Mouse (Mus musculus) layer of hippocampus, adult 11-12 months (tissue): Measurements from ENCODE around the gene Mapk11.

ENCODE experiments used
- DNase-seq: peaks from one replicate; pipeline ENCODE4 v3.0.0; 2022; ENCODE audit warnings: low spot score

Gene Mapk11

DNA sequence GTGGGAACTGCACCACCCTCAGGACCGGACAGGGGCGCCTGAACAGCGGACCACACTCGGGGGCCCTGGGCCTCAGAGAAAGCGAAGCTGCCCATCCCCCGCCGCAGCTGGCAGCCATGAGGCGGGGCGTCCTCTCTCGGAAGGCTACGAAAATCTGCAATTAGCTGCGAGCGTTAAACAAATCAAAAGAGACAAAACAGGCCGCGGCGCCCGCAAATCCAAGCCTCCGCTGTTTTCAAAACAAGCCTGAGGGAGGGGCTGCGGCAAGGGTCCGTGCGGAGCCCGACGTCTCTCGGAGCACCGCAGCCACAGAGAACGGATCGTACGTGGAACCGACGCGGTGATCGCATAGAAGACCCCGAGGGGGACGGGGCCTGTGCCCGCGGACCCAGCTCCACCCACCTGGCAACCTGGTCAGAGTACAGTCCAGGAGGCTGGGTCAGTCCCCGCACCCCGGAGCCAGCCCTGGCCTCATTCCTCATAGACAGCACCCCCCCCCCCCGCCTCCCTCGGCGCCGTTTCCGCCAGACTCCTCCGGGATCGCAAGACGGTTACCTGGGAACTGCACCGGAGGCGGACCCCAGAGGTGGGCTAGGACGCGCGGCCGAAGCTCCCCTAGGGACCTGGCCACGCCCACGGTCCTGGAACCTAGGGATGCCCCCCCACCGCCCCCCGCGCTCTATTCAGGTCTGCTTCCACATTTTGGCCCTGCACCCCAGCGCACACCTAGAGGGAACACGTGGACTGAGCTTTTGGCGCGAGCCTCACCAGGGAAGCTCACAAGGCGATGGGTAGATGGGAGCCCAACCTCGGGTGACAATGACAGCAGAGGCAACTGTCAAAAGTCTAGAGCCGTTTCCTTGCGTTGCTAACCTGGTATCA lies 23.8 kb upstream of the Mapk11 start:
- no peak for DNase-seq

DNA sequence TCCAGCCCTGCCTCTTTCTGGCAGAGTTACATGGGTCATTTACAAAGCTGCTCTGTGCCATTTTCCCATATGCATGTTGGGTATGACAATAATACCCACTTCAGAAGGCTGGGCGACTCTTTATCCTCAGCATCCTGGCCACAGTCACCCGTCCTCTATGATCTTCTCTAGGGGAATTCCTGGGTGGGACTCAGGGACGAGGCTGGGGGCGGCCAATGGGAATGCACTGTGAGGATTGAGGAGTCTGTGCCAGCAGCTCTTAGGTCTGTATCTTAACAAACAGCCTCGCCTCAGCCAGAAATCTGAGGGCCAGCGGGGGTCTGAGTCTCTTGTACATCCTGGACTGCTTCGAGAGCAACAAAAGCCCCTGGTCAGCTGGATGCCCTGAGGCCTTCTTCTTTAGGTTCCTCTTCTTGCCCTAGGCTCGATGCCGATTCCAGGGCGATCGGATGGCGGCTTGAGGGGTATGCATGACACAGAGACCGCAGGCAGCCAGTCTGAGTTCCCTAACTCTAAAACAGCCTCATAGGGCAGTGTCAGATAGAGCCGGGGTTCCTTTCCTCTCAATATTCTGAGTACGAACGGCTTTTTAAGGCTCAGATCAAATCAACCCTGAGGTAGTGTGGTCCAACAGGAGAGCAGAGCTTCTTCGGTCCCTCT lies 23.0 kb upstream of the Mapk11 start:
- no peak for DNase-seq

DNA sequence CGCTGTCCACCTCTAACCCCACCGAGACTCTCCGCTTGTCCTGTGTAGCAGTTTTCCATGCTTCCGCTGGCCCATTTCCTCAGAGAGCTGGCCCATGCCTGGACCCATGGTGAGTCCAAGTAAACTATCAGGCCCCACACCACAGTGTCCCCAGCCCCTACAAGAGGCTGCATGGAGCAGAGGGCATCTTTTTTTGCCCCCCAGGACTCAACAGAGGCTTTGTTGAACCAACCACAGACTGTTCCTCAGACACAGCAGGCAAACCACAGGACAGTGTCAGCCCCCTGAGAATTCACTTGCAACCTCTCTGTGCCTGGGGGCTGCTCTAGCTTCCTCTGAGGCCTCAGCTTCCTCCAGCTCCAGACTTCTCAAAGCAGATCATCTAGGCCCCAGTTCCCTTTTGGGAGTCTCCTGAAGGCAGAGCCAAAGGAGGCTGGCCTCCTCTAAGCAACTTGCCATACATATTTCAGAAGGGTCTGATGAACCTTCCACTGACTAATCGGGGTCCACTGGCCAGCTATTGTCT lies 22.2 kb upstream of the Mapk11 start:
- DNase-seq: no peak

DNA sequence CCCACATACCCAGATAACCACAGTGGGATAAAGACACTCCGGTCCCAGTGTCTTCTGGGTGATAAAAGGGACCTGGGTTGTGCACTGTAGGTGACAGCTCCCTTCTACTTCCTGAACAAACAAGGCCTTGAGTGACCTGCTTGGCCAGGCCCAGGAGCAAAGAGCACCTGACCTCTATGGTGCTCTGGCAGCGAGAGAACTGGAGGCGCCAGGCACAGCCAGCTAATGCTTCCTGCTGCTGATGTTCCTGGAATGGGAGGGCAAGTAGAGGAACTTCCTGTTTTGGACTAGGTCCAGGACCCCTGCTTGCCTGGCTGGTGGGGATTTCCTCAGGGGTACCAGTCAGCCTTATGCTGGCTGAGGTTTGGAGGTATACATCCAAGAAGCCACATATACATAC lies 20.7 kb upstream of the Mapk11 start:
- no peak for DNase-seq

GRCm38 (mm10) chr15:89169431-89169830 lies 20.0 kb upstream of the Mapk11 start:
- DNase-seq: peak; percentile 89

GRCm38 (mm10) chr15:89168922-89169321 lies 19.5 kb upstream of the Mapk11 start:
- DNase-seq: no peak

DNA sequence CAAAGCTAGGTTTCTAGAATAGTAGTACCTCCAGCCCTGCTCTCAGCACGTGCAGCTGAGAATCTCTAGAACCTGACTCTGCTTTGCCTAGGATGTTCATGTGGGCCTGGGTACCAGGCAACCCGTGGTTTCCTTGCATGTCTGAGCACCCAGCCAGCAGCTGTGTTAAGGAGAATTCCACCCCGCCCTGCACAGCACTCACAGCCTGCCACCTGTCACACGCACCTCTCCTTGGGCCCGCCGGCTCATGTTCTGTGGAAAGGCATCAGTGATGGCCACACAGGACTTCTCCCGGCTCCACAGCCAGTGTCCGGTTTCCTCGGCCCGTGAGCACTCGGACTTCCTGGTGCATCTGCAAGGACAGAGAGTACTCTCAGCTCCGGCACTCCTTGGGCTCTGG lies 16.1 kb upstream of the Mapk11 start:
- no peak for DNase-seq

- DNase-seq: no peak
These were observed 12.0 kb upstream of the Mapk11 start for GRCm38 (mm10) chr15:89161397-89161796.

GRCm38 (mm10) chr15:89158516-89158915 lies 9.1 kb upstream of the Mapk11 start:
- no peak for DNase-seq

DNA sequence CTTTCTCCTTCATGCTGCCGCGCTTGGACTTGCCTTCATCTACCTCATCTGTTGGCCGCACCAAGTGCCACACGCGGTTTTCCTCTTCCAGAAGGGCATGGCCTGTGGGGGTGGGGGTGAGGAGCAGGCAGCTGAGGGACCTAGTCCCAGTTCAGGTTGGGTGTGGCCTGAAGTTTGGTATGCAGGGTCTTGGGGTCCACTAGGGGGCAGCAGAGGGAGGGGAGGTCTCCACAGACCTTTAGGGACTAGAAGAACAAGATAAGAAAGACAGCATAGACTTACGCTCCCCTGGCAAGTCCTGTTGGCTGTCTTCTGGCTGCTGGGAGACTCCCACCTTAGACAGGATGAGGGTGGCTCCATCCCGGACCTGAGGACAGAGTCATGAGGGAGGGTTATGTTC lies 8.5 kb upstream of the Mapk11 start:
- peak; percentile 72 for DNase-seq

GRCm38 (mm10) chr15:89152312-89152711 lies 2.9 kb upstream of the Mapk11 start:
- no peak for DNase-seq

GRCm38 (mm10) chr15:89150041-89150390 lies 588 bp upstream of the Mapk11 start:
- DNase-seq: no peak

DNA sequence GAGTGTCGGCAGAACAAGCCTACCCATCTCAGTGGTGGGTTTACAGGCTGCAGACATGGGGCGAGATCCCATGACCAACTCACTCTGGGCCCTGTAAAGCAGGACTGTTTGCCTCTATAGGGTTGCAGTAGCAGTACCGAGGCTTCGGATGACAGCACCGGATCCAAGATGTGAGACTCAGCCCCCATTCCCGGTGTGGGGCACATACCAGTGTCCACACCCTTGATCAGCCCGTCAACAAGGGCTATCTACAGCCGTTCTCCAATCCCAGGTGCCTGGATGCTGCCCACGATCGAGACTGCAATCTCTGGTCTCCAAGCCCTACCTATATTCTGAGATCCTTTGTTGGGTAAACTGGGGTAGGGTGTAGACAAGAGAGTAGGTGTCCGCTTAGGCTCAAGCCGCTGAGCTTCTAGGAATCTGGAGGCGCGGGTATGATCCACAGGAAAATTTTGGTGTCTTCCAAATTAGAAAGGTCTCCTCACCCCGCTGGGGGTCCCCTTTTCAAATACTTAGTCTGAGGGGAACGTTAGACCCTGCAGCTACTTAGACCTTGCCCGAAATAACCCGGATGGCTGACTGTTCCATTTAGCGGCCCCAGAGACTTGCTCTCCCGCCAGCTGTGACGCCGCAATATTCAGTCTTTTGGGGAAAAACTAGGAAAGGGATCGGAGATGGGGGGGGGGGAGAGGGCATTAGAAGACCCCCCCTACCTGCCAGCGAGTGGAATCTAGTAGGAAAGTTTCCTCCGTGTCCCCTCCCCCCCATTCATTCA lies 745 bp downstream of the Mapk11 start:
- DNase-seq: no peak

GRCm38 (mm10) chr15:89147895-89148294 lies 1.5 kb downstream of the Mapk11 start:
- DNase-seq: no peak

DNA sequence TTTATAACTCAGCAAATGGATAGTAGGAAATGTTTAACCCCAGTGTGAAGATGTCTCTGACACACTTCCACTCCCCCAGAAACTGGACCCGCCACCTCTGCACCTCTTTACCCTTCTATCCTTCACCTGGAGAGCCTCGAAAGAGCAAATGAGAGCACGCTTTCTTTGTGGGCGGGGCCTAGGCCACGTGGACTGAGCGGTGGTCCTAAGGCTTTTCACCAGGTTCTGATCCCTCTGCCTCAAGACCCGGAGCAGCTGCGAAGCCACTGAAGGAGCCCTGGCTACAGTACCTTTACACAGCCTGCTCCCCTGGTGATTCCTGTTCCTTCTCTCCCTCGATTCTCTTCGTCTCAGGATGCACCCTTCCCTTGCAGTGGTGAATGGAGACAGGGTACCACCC lies 2.0 kb downstream of the Mapk11 start:
- no peak for DNase-seq

DNA sequence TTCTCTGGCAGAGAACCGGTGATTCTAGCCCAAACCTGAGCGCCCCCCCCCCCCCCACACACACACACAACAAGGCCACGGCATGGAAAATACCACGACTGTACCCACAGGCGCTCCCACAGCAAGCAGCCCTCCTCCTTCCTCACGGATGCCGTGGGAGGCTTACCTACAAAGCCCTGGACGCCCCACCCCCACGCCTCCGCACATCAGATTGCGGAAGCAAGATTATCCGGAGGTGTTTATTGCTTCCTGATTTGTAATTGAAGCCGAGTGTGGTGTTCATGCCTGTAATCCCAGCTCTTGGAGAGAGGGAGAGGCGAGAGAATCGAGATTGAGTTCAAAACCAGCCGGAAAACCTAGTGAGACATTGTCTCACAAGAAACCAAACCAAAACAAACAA lies 2.4 kb downstream of the Mapk11 start:
- no peak for DNase-seq

DNA sequence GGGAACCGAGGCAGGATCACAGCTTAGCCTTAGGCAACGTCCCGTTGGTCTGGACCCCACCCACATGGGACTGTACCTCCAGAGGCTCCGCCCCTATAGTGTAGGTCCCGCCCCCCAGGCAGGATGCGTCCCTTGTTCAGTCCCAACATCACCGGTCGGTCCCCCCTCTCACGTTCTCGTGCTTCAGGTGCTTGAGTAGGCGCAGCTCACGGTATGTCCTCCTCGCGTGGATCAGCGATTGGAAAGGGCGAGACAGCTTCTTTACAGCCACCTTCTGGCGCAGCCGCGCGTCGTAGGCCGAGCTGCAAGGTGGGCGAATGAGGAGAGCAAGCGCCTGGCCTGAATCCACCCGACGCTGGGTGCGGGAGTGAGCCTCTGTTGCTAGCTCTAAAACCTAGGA lies 2.9 kb downstream of the Mapk11 start:
- DNase-seq: peak; percentile 57

GRCm38 (mm10) chr15:89145813-89146350 lies 3.5 kb downstream of the Mapk11 start:
- DNase-seq: no peak

GRCm38 (mm10) chr15:89144965-89145364 lies 4.5 kb downstream of the Mapk11 start:
- no peak for DNase-seq

DNA sequence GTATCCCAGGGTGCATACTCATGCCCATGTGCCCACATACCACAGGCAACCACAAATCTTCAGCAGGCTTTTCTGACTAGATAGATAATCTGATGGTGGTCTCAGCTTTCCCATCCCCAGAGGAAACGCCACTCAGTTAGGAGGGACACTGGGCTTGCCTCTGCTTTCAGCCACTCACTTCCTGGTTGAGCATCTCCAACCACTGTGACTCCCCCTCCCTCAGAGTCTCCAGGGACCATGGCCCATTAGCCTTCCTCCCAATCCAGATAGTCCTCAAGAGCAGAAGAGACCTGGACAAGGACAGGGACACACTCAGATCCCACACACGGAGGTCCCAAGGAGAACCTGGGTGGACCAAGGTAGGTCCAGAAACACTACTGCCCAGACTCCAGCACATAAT lies 6.3 kb downstream of the Mapk11 start:
- no peak for DNase-seq

DNA sequence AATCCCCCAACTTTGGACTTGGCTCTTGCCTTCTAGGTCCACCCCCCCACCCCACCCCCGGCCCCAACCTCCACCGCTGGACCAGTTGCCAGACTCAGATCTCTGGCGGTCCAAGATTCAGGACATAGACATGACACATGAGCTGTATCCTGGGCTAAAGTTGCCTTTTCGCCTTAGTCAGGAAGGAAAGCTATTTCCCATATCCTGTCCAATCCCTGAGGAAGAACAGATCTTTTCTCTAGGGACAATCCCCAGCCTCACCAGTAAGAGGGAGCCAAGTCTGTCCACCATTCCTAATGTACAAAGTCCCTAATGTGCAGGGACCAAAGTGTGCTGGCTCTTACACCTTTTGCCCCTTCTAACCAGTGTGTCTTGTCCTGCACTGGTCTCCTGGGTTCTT lies 7.5 kb downstream of the Mapk11 start:
- no peak for DNase-seq

DNA sequence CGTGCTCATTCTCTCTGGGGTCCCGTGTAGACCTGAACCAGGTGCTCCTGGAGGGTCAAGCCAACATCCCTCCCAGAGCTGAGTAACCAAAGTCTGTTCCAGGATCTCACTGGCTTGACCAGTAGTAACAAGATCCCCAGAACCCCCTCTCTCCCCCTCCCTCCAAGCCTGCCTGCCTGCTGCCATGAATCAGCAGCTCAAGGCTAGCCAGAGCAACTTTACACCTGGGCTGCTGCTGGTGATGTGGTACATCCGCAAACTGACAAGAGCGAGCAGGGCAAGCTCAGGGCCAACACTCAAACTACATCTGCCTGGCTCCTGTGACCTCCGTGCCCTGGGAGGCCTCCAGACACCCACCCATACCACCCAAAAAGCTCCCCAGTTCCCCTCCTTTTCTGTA lies 8.0 kb downstream of the Mapk11 start:
- DNase-seq: no peak
